Mouse (Mus musculus): ENCODE results near the gene Akap13.

GRCm38 (mm10) chr7:75553667-75554045, 98.3 kb downstream of the Akap13 start:
- no peak for TF ChIP-seq POLR2A (IDR thresholded peaks at IDR 0.05; ENCODE audit: borderline replicate concordance, insufficient read depth, low read length)
- no peak for TF ChIP-seq CTCF (IDR thresholded peaks at IDR 0.05; ENCODE audit: borderline replicate concordance, insufficient read depth, low read depth, low read length)

Data from cerebellum, adult 2 months (tissue).